Mouse (Mus musculus) CD4-positive, CD25-positive, alpha-beta regulatory T cell, adult 2 months (primary cell): ENCODE data around the gene Bclaf1.
A peak's percentile ranks its signal among the peaks of the same experiment; 100 is the strongest.

ENCODE experiments used
- DNase-seq: peaks from one replicate; pipeline ENCODE4 v3.0.0-alpha.2; 2012; ENCODE audit warnings: low read depth, low spot score

Bclaf1 gene

GRCm38 (mm10) chr10:20311918-20312735 is at the start of gene Bclaf1:
TSS of gene Bclaf1 (plus strand) at chr10:20312469.
- DNase-seq: peak; percentile 100

GRCm38 (mm10) chr10:20262896-20263295 is 49.4 kb upstream of the Bclaf1 start:
- DNase-seq: no peak

DNA sequence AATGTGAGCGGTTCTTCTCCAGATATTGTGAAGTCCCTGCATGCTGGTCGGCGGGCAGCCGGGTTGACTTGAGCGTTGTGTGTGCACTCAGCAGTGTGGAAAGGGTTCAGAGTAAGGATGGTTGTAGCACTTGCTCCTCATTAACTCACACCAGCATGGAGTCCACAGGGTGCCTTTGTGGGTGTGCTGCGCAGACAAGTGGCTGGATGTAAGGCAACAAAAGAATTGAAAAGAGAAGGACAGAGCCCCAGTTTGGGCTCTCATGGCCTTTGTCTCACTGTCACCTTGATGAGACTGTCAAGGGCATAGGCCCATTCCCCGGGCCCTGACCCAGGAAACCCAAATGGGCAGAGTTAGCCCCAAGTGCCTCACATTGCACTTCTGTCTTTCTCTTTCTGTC is 47.8 kb upstream of the Bclaf1 start:
- no peak for DNase-seq

DNA sequence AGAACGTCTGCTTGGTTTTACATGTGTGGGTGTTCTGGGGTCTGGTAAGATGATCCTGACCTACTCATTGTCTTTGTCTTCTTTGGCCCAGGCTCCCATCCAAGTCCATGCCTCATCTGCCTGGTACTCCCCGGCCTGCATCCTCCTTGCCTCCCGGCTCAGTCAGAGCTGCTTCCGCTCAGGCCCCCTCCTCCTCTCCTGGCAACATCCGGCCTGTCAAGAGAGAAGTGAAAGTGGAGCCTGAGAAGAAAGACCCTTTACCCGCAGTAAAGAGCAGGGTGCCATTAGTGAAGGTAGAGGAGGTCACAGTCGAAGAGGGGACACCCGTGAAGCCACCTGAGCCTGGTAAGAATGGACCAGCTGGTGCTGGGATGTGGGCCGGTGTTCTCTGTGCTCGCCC is 45.2 kb upstream of the Bclaf1 start:
- DNase-seq: peak; percentile 66

DNA sequence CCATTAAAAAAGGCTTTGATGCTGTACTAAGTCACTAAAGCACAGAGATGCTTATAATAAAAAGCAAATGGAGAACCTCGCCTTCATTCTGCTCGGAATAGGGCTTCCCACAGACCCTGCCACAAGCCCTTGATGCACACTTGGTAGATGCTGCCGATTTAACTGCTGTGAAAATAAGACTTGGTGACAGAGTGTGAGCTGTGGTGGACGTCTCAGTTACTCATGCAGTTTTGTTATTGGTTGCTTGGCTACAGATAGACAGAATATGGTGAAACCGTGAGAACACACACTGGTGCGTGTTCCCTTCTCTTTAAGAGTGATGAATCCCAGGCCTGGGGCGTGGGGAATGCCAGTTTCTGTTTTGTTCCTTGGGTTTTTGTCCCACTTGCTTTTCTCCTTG is 43.3 kb upstream of the Bclaf1 start:
- DNase-seq: no peak

- no peak for DNase-seq
These were observed 39.9 kb upstream of the Bclaf1 start for GRCm38 (mm10) chr10:20272380-20272779.

GRCm38 (mm10) chr10:20273278-20273677 is 39.0 kb upstream of the Bclaf1 start:
- DNase-seq: no peak

DNA sequence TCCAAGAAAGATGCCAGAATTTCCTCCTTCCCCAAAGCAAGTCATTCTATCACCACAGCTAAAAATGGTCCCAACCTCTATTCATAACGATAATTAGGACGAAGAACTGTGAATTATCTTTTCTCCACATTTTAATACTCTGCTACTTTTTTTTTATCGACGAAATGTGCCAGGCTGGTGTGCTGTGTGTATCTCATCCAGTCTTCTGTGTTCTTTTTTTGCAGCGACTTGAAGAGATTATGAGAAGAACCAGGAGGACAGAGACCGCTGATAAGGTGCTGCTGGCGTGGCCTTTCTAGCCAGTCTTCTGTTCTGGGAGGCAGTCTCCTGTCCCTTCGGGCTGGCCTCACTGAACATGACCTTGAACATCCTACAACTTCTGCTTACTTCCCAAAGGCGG is 38.2 kb upstream of the Bclaf1 start:
- no peak for DNase-seq

DNA sequence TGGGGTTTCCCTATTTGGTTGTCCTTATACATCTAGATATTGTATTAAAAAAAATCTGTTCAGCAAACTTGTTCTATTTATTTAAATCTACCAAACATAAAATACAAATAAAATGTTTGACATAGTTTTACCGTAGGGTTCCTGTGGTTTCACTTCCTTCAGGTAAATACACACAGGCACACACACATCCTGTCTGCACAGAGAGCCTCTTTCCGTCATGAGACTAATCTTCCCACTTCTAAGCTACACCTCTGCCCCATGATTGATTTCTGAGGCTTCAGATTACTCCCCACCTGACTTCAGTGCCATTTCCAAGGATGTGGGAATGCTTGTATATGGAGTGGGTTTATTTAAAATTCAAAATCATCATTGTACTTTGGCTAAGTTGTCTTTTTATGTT is 30.8 kb upstream of the Bclaf1 start:
- DNase-seq: peak; percentile 68

DNA sequence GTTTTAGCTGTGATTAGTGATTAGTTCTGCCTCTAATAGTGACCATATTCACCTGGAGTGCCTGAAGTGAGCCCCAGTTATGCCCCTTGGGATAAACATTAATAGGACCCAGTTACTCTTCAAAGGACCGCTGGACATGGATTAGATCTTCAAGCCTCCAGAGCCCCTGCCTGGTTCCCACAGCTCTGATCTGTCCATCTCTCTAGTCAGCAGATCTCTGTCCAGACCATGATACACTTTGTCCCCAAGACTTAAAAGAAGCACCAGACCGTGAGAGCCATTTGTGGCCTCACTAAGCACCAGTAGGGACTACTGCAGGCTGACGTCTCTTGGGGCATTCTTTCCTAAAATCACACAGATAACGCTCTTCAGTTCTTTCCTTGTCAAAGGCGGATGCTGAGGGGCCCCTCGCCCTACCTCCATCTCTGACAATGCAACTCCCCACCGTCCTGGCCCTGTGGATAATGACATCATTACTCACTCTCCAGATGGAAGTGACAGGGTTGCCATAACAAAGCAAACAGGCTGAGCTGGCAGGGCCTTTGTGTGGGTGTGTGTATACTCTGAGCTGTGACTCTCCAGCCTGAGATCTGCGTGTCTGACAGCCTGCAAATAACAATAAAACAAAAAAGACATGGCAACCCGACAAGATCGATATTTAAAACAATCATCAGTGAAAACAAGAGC is 26.8 kb upstream of the Bclaf1 start:
- DNase-seq: no peak

DNA sequence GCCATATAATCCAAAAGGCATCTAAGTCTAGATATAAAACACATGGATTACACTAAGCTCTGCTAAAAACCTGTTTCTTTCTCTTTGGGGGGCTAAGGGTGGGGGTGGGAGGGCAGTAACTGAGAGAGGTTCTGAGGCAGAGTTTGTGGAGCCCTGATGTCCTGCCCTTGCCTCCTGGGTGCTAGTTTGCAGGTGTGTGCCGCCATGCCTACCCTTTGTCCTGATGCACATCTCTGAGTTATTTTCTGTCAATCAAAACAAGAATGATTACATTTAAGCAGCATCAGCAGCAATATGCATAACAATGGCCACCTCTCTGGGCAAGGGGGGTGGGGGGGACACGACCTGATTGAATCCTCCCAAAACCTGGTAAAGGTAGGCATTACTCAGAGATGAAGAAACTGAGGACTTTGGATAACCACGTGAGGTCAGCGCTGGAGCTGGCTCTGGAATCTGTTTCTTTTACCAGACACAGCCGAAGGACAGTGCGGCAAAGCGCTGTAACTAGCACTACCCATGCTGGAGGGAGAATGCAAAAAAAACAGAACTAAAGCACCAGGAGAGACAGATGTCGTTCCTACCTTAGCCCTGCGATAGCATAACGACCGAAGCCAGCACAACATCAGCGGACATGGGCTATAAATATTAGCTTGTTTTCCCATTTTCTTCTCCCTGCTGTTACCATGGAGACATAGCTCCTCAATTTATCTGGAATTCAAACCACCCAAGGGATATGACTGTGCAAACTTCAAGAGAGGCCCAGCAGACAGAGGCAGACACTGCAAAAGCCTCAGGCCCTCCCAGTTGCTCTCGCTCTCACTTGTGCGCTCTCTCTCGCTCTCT is 26.1 kb upstream of the Bclaf1 start:
- no peak for DNase-seq

GRCm38 (mm10) chr10:20287369-20287768 is 24.9 kb upstream of the Bclaf1 start:
- DNase-seq: no peak

- DNase-seq: peak; percentile 87
These were observed 21.8 kb upstream of the Bclaf1 start for GRCm38 (mm10) chr10:20290467-20290883.

GRCm38 (mm10) chr10:20295961-20296360 is 16.3 kb upstream of the Bclaf1 start:
- DNase-seq: peak; percentile 40

- no peak for DNase-seq
These were observed 13.9 kb upstream of the Bclaf1 start for GRCm38 (mm10) chr10:20298152-20298920.

DNA sequence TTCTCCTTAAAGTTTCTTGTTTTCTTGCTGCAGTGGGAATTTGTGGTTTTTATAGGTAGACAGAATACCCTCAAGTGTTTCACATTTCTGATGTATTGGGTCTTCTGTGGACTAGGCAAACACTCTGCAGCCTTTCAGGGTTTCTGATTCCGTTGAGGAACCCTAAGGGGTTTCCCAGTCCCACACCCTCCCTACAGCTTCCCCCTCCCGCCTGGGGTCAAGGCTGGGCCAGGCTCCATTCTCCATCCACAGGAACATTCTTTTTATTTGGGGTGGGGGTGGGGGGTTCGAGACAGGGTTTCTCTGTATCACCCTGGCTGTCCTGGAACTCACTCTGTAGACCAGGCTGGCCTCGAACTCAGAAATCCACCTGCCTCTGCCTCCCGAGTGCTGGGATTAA is 13.2 kb upstream of the Bclaf1 start:
- DNase-seq: no peak

- DNase-seq: peak; percentile 4
These were observed 1.1 kb upstream of the Bclaf1 start for GRCm38 (mm10) chr10:20310969-20311769.

GRCm38 (mm10) chr10:20312736-20313301 is 550 bp downstream of the Bclaf1 start:
- DNase-seq: peak; percentile 95

DNA sequence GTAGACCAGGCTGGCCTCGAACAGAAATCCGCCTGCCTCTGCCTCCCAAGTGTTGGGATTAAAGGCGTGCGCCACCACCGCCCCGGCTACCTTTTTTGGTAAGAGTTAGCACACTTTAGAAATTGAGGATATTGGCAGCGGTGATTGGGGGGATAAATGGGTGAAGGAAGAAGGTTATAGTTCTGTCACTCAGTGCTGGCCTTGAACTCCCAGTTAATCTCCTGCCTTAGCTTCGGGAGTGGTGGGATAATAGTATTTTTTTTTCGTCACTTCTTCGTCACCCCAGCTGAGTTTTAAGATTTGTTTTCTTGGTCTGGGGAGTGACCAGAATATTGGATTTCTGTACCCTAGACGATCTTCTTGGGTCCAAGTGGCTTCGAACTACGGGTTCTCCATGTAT is 1.2 kb downstream of the Bclaf1 start:
- DNase-seq: peak; percentile 9

DNA sequence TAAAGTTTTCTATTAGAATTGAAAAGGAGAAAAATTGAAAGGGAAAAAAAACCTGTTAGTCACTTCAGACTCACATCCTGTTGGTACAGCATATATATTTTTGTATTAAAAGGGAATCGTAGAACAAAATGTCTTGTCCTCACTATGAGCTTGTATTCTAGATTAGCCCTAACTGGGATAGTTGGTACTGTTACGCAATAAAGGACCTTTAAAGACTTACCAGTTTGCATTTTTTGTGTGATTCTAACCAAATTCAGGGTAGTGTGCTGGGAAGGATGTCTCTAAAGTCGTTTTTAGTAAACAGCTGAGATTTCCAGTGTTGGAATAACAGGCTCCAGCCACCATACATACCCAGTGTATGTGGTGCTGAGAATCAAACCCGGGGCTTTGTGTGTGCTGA is 1.7 kb downstream of the Bclaf1 start:
- DNase-seq: no peak
